Mouse (Mus musculus): ENCODE data around the gene Pxn. TPM values are rescaled to one million over a fixed set of nuclear protein-coding genes. Genes with fewer than 3 reads are reported as not detected.
A peak's percentile ranks its signal among the peaks of the same experiment; 100 is the strongest.
"Not testable (repeated sequence)": the region's sequence is repeated elsewhere in the genome, so short reads cannot be mapped to it uniquely, and the experiment has no call there.

Gene Pxn
- polyA plus RNA-seq, 1 experiment, result 25.7 TPM

GRCm38 (mm10) chr5:115491771-115492322 is 14.6 kb upstream of the Pxn start:
- H3K27ac ChIP-seq (ENCODE audit: insufficient read depth, low read length), result peak overlapping the region; percentile 53
- H3K4me1 ChIP-seq (ENCODE audit: control insufficient read depth, insufficient read depth, low read length), result peaks cover 16% of the 10 kb centered on the region
- H3K4me3 ChIP-seq (ENCODE audit: insufficient read depth, low read length), result no peak overlapping the region
- TF ChIP-seq CTCF (IDR thresholded peaks at IDR 0.05; ENCODE audit: borderline replicate concordance, insufficient read depth, low read length), result no peak
- peak; percentile 43; the same call in 1 of the 2 replicates for TF ChIP-seq POLR2A (IDR thresholded peaks at IDR 0.05; ENCODE audit: low read depth, low read length)

- Histone ChIP-seq H3K4me1 (ENCODE audit: control insufficient read depth, insufficient read depth, low read length) (peaks cover 16% of the 10 kb centered on the region), H3K4me3 (ENCODE audit: insufficient read depth, low read length) (no peak overlapping the region), H3K27ac (ENCODE audit: insufficient read depth, low read length) (peak overlapping the region; percentile 86)
- TF ChIP-seq CTCF (IDR thresholded peaks at IDR 0.05; ENCODE audit: borderline replicate concordance, insufficient read depth, low read length) (no peak), POLR2A (IDR thresholded peaks at IDR 0.05; ENCODE audit: low read depth, low read length) (peak; percentile 39; the same call in 1 of the 2 replicates)
These were observed 13.7 kb upstream of the Pxn start for GRCm38 (mm10) chr5:115492711-115493335.

DNA sequence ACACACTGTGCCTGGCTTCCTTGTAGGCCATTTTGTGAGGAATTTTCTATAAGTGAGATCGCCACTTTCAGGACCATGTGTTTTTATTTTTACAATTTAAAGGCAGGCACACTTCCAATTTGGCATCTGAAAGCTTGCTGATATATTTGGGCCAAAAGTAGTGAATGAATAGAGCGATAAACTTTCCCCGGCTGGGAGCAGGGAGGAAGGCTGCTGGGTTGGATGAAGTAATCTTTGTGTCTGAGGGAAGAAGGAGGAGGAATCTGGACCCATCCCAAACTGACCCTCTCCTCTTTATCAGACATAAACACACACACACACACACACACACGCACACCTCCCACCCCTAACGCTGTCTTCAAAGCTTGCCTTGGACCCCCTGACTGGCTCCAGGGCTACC is 13.0 kb upstream of the Pxn start:
- Histone ChIP-seq H3K27ac (ENCODE audit: insufficient read depth, low read length) (peak overlapping the region; percentile 86), H3K4me1 (ENCODE audit: control insufficient read depth, insufficient read depth, low read length) (peaks cover 16% of the 10 kb centered on the region), H3K4me3 (ENCODE audit: insufficient read depth, low read length) (no peak overlapping the region)
- TF ChIP-seq POLR2A (IDR thresholded peaks at IDR 0.05; ENCODE audit: low read depth, low read length), result no peak
- TF ChIP-seq CTCF (IDR thresholded peaks at IDR 0.05; ENCODE audit: borderline replicate concordance, insufficient read depth, low read length), result no peak

DNA sequence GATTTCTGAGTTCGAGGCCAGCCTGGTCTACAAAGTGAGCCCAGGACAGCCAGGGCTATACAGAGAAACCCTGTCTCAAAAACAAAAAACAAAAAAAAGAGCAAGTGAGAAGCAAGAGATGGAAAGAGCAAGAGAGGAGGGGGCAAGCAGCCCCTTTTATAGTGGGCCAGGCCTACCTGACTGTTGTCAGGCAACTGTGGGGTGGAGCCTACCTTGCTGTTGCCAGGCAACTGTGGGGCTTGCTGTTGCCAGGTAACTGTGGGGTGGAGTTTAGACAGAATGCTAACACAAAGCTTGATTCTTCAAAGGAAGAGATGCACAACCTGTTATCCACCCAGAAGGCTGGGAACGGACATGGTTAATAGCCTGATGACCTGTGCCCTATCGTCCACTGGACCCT is 10.9 kb upstream of the Pxn start:
- peaks cover 16% of the 10 kb centered on the region for H3K4me1 ChIP-seq (ENCODE audit: control insufficient read depth, insufficient read depth, low read length)

DNA sequence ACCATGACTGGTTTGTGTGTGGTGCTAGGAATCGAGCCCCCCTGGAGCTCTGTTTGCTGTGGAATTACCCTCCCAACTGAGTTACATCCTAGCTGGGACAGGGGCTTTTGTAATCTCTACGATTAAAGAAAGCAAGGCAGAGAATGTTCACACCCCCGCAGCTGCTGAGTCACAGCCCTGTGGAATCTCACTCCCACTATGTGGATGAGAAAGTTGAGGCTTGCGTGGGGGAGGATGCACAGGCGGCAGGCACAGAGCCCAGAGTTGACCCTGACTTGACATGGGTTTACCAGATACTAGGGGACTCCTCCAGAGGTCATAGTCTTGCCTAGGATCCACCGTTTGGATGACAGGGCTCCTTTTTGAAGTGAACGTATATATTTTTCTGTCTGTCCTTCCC is 9.4 kb upstream of the Pxn start:
- Histone ChIP-seq H3K4me3 (ENCODE audit: insufficient read depth, low read length) (no peak overlapping the region), H3K27ac (ENCODE audit: insufficient read depth, low read length) (no peak overlapping the region), H3K4me1 (ENCODE audit: control insufficient read depth, insufficient read depth, low read length) (peaks cover 15% of the 10 kb centered on the region)
- TF ChIP-seq POLR2A (IDR thresholded peaks at IDR 0.05; ENCODE audit: low read depth, low read length), result no peak
- no peak for TF ChIP-seq CTCF (IDR thresholded peaks at IDR 0.05; ENCODE audit: borderline replicate concordance, insufficient read depth, low read length)

More for the DNA sequence above, 10.9 kb upstream of the Pxn start:
- not testable (repeated sequence) for H3K4me3 ChIP-seq (ENCODE audit: insufficient read depth, low read length); H3K27ac ChIP-seq (ENCODE audit: insufficient read depth, low read length)

DNA sequence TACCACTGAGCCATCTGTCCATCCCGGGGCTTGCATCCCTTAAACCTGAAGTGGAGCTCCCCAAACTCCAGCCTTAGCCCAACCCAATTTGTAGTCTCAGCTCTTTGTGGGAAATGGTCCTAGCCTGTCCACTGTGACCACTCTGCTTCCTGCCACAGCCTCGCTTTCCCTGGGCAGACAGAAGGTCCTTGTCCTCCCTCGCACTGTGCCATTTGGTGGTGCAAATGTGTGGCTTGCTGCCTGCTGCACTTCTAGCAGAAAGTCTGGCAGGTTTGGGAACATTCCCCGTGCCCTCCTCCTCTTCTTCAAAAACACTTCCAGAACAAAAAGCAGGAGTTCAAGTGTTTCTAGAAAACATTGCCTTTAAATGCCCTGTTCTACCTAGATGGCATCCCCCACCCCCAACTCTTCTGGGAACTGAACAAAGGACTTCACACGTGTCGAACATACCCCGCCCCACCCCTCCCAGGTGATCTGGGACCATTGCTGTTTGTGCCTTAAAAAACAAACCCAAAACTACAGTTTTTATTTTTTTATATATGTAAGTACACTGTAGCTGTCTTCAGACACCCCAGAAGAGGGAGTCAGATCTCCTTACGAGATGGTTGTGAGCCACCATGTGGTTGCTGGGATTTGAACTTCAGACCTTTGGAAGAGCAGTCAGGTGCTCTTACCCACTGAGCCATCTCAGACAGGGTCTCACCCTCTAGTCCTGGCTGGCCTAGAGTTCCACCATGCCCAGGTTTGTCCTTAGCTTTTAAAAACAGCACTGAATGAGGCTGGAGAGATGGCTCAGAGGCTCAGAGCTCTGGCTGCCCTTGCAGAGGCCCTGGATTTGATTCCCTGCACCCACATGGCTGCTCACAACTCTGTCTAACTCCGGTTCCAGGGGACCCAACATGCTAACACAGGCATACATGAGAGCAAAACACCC is 7.9 kb upstream of the Pxn start:
- Histone ChIP-seq H3K27ac (ENCODE audit: insufficient read depth, low read length) (no peak overlapping the region), H3K4me1 (ENCODE audit: control insufficient read depth, insufficient read depth, low read length) (peaks cover 14% of the 10 kb centered on the region), H3K4me3 (ENCODE audit: insufficient read depth, low read length) (no peak overlapping the region)
- TF ChIP-seq POLR2A (IDR thresholded peaks at IDR 0.05; ENCODE audit: low read depth, low read length) (no peak), CTCF (IDR thresholded peaks at IDR 0.05; ENCODE audit: borderline replicate concordance, insufficient read depth, low read length) (no peak)

- TF ChIP-seq CTCF (IDR thresholded peaks at IDR 0.05; ENCODE audit: borderline replicate concordance, insufficient read depth, low read length) (no peak), POLR2A (IDR thresholded peaks at IDR 0.05; ENCODE audit: low read depth, low read length) (no peak)
- Histone ChIP-seq H3K4me1 (ENCODE audit: control insufficient read depth, insufficient read depth, low read length) (peaks cover 5% of the 10 kb centered on the region; the same call in 1 of the 2 replicates), H3K4me3 (ENCODE audit: insufficient read depth, low read length) (no peak overlapping the region), H3K27ac (ENCODE audit: insufficient read depth, low read length) (no peak overlapping the region)
These were observed 6.0 kb upstream of the Pxn start for GRCm38 (mm10) chr5:115500383-115500935.

DNA sequence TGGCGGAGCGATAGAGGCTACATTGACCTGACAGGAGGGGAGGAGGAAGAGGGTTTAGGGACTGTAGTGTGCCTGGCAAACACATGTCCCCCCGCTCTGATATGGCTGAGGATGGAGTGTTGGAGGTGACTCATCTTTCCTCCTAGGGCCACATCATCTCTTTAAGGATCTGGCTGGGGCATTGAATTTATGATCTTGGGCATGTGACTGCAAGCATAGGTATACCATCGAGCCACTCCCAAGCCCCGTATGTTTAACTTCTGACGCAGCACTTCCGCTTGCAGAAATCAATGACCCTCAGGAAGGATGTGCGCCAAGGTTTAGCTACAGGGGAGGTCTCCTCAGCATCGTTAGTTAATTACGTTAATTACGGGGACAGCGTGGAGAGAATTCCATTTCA is 3.4 kb upstream of the Pxn start:
- Histone ChIP-seq H3K27ac (ENCODE audit: insufficient read depth, low read length) (no peak overlapping the region), H3K4me1 (ENCODE audit: control insufficient read depth, insufficient read depth, low read length) (peaks cover 5% of the 10 kb centered on the region), H3K4me3 (ENCODE audit: insufficient read depth, low read length) (no peak overlapping the region)
- no peak for TF ChIP-seq POLR2A (IDR thresholded peaks at IDR 0.05; ENCODE audit: low read depth, low read length)
- TF ChIP-seq CTCF (IDR thresholded peaks at IDR 0.05; ENCODE audit: borderline replicate concordance, insufficient read depth, low read length), result no peak

- not testable (repeated sequence) for H3K27ac ChIP-seq (ENCODE audit: insufficient read depth, low read length); H3K4me3 ChIP-seq (ENCODE audit: insufficient read depth, low read length); H3K4me1 ChIP-seq (ENCODE audit: control insufficient read depth, insufficient read depth, low read length)
These were observed 859 bp upstream of the Pxn start for GRCm38 (mm10) chr5:115505617-115506016.

All from embryonic fibroblast, embryonic 13.5 days (primary cell).